Mouse (Mus musculus) kidney, adult 18-20 months (tissue): ENCODE measurements at regions not wholly inside any gene's neighbourhood (a gene's known extent, or its start where the extent isn't known, plus 50 kb on each side); places are given as distances from the start of the nearest gene placed in this dataset.

Experiments used
- DNase-seq: peaks from one replicate; pipeline ENCODE4 v3.0.0; 2021

- DNase-seq = no peak
Observed at GRCm38 (mm10) chr2:148503143-148503854, 59.9 kb upstream of the Cd93 start.

DNA sequence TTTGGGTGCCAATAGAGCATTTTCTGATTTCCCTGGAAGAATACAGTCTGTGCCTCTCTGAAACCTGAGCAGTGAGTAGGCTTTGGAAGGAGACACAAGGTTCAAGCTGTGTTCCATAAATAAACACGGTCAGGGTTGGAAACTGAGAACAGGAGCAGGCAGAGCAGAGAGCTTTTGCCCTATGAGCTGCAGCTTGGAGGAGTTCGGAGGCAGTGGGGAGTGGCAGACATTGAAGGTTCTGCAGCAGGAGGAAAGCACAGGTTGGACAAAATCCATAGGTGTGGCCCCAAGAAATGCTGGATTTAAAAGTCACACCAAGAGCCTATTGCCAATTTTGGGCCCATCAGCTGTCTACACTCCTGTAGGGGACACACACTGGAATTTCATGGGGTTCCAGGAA is 59.0 kb upstream of the Cd93 start:
- no peak for DNase-seq

DNA sequence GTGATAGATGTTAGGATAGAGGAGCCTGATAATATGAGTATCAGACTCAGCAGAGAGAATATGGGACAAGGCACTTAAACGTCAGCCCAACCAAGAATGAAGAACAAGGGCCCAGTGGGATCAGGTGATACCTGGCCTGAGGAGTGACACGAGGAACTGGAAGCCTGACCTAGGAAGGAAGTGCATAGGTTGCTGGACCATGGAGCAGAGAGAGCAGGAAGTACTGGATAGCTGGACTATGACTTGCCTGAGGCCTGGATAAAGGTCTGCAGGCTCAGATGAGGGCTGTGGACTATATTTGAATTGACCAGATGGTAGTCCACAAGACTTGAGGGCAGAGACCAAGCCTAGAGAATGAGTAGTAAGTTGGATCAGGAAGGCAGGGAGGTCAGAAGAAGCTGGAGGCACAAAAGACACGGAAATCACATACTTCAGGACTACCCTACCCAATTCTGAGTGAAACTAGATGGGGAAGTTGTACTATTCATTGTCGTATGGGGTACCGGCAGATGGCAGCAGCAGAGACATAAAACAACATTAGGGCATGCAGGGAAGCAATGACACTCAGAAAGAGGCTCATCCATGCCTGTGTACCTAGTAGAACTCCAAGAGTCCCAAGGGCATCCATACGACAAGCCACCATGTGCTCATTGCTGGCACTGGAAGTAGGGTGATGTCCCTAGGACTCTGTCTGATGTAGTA is 57.0 kb upstream of the Cd93 start:
- DNase-seq = no peak

DNA sequence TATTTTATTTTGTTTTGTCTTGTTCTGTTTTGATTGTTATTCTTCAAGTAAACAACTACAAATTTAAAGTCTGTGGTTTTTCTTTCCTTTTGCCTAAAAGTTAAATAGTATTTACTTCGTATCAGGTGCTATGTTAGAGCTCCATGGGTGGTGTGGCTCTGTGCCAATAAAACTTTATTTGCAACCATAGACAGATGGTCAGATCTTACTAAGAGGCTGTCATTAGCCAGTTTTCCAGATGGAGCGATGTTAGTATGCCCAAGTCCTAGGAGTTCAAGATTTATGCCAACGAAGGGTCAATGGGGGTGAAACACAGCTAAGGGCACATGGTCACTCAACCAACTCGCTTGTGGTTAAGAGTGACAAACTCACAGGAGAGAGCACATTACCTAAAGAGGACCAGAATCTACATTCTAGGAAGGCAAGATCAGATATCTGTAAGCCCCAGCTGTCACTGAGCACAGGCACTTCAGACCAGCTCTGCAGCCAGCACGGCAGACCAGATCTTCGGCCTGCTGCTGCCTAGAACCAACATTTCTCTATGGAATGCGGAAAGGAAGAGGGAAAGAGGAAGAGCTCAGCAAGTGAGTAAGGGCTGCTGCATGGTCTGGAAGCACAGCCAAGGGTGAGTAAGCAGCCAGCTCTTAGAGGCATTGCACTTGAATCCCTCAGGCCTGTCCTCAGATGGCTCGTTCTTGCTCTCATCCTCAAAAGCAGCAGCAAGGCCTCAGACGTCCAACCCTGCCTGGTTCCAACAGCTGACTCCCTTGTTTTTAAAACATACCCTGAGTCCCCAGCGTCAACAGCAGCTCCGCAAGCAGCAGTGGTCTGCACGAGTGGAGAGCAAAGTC is 54.3 kb upstream of the Cd93 start:
- DNase-seq = no peak

DNA sequence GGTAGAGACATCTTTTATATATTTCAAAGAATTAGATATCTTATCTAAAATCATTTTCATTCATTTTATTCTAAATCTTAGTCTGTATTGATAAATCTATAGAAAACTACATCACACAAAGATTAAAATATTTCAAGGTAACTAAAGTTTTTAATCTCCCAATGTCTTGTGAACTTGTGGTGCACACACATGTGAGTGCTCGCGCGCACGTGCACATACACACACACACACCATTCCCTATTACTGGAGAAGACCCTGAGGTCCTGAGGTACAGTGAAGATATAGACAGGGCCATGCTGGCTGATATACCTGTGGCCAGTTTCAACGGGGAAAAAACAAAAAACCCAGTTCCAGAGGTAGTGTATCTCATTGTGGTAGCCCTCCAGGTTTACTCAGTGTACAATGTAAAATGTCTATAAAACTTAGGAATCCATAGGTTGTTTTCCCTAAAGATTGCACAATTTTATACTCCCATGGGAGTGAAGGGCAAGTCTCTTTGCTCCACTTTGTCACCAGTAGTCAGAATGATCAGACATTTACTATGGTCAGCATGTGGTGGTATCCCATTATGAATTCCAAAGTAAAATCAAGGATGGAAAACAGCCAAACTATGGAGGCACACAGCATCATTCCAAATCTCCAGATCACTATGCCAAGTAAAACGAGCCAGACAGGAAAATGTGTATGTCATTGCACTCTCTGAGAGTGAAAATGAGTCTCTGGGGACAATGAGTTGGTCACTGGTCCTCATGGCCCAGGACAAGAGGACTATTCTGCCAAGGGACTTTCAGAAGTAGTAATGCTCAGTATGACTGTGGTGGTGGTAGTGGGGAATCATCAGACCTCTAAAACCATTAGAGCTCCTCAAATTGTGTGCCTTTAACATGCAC is 53.0 kb upstream of the Cd93 start:
- DNase-seq = no peak

GRCm38 (mm10) chr2:148495485-148495884 is 52.1 kb upstream of the Cd93 start:
- no peak for DNase-seq

- no peak for DNase-seq
Observed at GRCm38 (mm10) chr2:148493281-148493680, 49.9 kb upstream of the Cd93 start.
